Mouse (Mus musculus): ENCODE measurements at regions not wholly inside any gene's neighbourhood (a gene's known extent, or its start where the extent isn't known, plus 50 kb on each side); places are given as distances from the start of the nearest gene placed in this dataset.
"Not testable (repeated sequence)": the region's sequence is repeated elsewhere in the genome, so short reads cannot be mapped to it uniquely, and the experiment has no call there.

GRCm38 (mm10) chr3:56980593-56981304 is 321.0 kb downstream of the Tm4sf1 start:
- no peak for DNase-seq (ENCODE audit: low spot score)

- no peak for DNase-seq (ENCODE audit: low spot score)
Measured at GRCm38 (mm10) chr3:56966008-56966407, 335.8 kb downstream of the Tm4sf1 start.

- DNase-seq (ENCODE audit: low spot score) = no peak
Measured at GRCm38 (mm10) chr3:56965444-56965843, 336.3 kb downstream of the Tm4sf1 start.

- DNase-seq (ENCODE audit: low spot score) = no peak
Measured at GRCm38 (mm10) chr3:56964156-56964555, 337.6 kb downstream of the Tm4sf1 start.

- no peak for DNase-seq (ENCODE audit: low spot score)
Measured at GRCm38 (mm10) chr3:56963251-56963650, 338.5 kb downstream of the Tm4sf1 start.

GRCm38 (mm10) chr3:56962248-56963013 is 339.4 kb downstream of the Tm4sf1 start:
- no peak for DNase-seq (ENCODE audit: low spot score)

- DNase-seq (ENCODE audit: low spot score) = no peak
Measured at GRCm38 (mm10) chr3:56956978-56957377, 344.8 kb downstream of the Tm4sf1 start.

- no peak for DNase-seq (ENCODE audit: low spot score)
Measured at GRCm38 (mm10) chr3:56955799-56956121, 346.0 kb downstream of the Tm4sf1 start.

GRCm38 (mm10) chr3:56955098-56955798 is 346.5 kb downstream of the Tm4sf1 start:
- DNase-seq (ENCODE audit: low spot score) = no peak

- not testable (repeated sequence) for DNase-seq (ENCODE audit: low spot score)
Measured at GRCm38 (mm10) chr3:56942557-56942956, 359.2 kb downstream of the Tm4sf1 start.

- DNase-seq (ENCODE audit: low spot score) = not testable (repeated sequence)
Measured at GRCm38 (mm10) chr3:56928940-56929339, 372.8 kb downstream of the Tm4sf1 start.

- no peak for DNase-seq (ENCODE audit: low spot score)
Measured at GRCm38 (mm10) chr3:56898491-56898890, 403.3 kb downstream of the Tm4sf1 start.

- DNase-seq (ENCODE audit: low spot score) = no peak
Measured at GRCm38 (mm10) chr3:56877062-56877461, 424.7 kb downstream of the Tm4sf1 start.

- no peak for DNase-seq (ENCODE audit: low spot score)
Measured at GRCm38 (mm10) chr3:56863591-56863990, 438.2 kb downstream of the Tm4sf1 start.

GRCm38 (mm10) chr3:56859841-56860240 is 441.9 kb downstream of the Tm4sf1 start:
- DNase-seq (ENCODE audit: low spot score) = no peak

- no peak for DNase-seq (ENCODE audit: low spot score)
Measured at GRCm38 (mm10) chr3:56845462-56845770, 456.4 kb downstream of the Tm4sf1 start.

GRCm38 (mm10) chr3:56844681-56845461 is 456.9 kb downstream of the Tm4sf1 start:
- DNase-seq (ENCODE audit: low spot score) = no peak

- DNase-seq (ENCODE audit: low spot score) = no peak
Measured at GRCm38 (mm10) chr3:56837176-56837575, 464.6 kb downstream of the Tm4sf1 start.

GRCm38 (mm10) chr3:56830315-56831097 is 471.3 kb downstream of the Tm4sf1 start:
- no peak for DNase-seq (ENCODE audit: low spot score)

GRCm38 (mm10) chr3:56824157-56824556 is 477.6 kb downstream of the Tm4sf1 start:
- no peak for DNase-seq (ENCODE audit: low spot score)

GRCm38 (mm10) chr3:56810548-56811071 is 491.2 kb downstream of the Tm4sf1 start:
- no peak for DNase-seq (ENCODE audit: low spot score)

Data from yolk sac, embryonic 10.5 days (tissue).